Mouse (Mus musculus) megakaryocyte progenitor cell, adult 5-6 weeks (primary cell): ENCODE results near the gene Prpsap1. TPM values are rescaled to one million over a fixed set of nuclear protein-coding genes. Genes with fewer than 3 reads are reported as not detected.

Experiments
- ATAC-seq: replicated peaks from 2 replicates; pipeline ENCODE4 v1.8.0; 2016; ENCODE audit warnings: mild to moderate bottlenecking, moderate TSS enrichment, inconsistent platforms; ENCODE audit not compliant: poor library complexity
- total RNA-seq, 2 experiments: library from RNA; stranded (forward) in 1 of 2; stranded (reverse) in 1 of 2; fragments of 157-497, 149-512 nt in 1 of 2; fragments of 200-1000 nt in 1 of 2; gene quantifications; 2 replicates each; pipeline versions ENCODE4 v1.2.3 to v1.2.4; 2015 to 2017

Gene Prpsap1
- total RNA-seq, 2 experiments from 2014 or later, result 33.0 to 49.3 TPM

DNA sequence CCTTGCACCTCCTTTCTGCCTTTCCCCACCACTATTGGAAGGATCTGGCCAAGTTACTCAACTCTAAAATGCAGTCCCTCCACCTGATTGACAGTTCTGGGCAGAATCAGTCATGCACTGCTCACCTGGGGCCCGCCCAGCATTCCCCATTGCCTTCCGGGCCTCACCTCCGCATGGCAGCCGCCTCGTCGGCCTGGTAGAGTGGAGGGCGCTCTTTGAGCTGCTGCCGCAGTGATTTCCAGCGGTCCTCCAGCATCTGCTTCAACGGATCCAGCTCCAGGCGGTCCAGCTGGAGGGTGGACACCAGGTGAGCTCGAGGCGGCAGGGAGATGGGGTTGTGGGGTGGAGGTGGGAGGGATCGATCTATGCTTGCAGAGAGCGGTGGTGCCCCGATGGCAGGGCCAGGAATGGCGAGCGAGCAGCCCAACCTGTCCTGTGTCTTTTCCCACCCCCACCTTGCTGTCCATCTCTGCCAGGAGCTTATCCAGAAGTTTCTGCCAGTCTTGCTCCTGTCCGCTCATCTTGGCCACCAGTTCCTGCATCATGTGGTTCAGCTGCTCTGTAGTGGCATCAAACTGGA, 47.6 kb downstream of the Prpsap1 start:
- ATAC-seq, result no peak

DNA sequence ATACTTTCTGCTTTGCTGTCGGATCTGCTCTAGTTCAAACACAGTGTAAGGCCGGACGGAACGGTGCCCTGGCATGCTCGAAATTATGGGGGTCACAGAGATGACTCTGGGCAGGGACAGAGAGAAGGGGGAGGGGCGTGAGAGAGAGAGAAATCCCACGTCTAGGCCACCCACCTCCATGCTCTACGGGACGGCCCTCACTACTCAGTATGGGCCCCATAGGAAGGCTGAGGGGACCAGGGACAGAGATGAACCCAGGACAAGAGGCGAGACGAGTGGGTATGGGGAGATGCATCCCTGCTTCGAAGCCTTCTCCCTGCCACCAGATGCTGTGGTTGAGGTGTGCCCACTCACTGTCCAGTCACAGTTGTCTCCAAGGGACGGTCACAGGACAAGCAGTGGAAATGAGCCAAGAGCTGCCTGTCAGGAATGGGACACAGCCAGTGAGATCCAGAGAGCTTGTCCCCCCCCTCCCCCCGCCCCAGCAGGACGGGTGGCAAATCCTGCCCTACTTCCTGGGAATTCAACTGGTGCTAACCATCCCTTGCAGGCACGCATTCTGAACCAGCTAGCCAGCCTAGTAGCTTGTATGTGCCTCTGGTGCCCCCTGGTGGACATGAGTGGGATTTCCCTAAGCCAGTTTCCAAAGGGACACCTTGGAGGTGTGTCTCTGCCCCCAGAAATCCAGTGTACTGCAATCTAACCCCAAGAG, 48.2 kb downstream of the Prpsap1 start:
- peak; percentile 98 for ATAC-seq

DNA sequence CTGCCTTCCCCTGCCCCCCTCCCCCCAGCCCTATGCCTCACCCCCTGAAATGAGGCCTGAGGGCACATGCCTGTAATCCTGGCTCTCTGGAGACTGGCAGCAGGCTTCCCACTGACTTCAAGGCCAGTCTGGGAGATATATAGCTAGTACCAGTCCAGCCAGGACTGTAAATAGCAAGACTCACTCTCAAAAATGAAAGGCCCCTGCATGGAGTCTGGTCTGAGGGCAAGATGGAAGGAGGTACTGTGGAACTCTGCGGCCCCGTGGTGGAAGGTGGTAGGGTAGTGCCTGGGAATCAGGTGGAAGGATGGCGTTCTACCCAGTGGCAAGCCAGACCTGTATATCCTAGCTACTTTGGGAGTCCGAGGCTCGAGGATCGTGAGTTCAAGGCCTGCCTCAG, 50.1 kb downstream of the Prpsap1 start:
- ATAC-seq, result no peak

DNA sequence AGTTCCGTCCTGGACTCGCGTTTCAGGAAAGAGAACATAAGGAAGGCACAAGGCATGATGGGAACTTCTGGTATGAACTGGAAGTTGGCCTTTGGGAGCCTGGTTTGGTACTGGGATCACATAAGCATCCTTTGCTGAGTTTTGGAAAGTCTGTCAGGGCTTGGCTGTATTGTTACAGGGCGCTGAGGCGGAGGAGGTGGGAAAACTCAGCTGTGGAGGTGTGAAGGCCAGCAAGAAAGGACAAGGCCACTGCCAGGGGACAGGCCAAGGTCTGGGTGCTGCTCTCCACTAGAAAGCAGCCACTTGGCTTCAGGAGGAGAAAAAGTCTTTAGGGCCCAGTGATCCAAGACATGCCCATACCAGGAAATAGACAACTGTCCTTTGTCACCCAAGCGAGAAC, 50.7 kb downstream of the Prpsap1 start:
- no peak for ATAC-seq

DNA sequence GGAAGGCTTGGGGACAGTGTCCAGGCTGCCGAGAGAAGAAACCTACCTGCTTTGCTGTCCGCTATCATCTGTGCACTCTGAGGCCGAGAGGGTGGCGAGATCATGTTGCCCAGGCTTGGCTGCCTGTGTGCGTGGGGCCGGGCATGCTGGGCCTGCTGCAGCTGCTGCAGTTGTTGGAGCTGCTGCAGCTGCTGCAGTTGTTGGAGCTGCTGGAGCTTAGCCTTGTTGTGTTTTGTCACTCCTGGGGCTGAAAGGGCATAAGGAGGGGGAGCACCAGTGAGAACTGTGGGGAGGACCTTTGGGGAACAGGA, 51.2 kb downstream of the Prpsap1 start:
- ATAC-seq, result no peak

DNA sequence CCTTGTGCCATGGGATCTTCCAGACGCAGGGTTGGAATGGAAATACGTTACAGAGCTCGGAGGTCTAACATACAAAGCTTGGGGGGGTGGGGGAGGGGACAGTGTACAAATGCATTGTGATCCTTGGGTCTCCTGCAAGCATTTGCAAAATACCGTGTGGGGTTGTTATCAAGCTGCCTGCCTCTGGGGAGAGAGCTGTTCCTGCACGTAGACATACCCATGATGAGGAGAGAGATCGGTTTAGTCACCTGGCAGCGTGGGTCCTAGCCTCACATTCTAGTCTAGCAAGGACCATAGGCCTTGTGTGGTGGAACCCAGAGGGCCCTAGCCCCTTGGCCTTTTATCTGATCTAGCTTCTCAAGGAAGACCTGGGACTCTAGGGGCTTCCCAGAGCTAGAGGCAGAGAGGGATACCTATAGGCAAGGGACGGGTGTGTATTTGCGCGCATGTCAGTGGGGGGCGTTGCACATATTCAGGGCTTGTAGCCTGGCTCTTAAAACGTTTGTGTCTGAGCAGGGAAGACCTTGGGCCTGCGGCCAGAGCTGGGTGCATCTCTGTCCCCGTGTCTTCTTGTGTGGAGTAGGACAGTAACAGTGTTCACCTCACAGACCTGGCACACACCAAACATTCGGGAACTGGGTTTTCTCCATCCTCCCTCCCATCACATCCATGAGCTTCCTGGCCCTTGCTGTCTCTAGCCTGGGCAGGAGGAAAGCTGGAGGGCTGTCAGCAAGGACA, 51.7 kb downstream of the Prpsap1 start:
- ATAC-seq, result no peak

DNA sequence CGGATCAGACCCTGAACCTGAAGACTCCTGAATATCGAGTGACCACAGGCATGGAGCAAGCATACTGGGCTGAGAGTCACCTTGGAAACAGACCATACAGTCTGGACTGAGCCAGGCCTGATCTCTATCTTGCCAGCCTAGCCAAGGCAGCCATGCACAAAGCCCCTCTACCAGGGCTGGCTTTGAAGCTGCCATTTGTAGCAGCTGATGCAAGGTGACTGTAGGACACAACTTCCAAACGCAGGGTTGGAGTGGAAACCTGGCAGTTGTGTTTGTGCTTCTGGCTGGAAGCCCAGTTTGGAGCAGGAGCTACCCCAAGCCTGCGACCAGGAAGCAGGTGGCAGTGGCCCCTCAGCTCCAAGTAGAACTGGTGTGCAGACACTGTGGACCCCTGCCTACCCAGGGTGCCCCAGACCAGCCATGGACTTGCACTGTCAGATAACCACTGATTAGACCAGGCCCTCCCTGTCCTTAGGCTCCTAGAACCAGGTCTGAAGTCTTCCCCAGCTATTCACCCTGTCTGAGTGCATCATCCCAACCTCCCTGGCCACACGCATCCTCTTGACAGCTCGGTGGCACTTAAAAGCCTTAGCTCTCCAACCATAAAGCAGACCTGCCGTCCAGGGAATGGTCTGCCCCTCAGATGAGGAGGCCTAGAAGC, 53.5 kb downstream of the Prpsap1 start:
- no peak for ATAC-seq

DNA sequence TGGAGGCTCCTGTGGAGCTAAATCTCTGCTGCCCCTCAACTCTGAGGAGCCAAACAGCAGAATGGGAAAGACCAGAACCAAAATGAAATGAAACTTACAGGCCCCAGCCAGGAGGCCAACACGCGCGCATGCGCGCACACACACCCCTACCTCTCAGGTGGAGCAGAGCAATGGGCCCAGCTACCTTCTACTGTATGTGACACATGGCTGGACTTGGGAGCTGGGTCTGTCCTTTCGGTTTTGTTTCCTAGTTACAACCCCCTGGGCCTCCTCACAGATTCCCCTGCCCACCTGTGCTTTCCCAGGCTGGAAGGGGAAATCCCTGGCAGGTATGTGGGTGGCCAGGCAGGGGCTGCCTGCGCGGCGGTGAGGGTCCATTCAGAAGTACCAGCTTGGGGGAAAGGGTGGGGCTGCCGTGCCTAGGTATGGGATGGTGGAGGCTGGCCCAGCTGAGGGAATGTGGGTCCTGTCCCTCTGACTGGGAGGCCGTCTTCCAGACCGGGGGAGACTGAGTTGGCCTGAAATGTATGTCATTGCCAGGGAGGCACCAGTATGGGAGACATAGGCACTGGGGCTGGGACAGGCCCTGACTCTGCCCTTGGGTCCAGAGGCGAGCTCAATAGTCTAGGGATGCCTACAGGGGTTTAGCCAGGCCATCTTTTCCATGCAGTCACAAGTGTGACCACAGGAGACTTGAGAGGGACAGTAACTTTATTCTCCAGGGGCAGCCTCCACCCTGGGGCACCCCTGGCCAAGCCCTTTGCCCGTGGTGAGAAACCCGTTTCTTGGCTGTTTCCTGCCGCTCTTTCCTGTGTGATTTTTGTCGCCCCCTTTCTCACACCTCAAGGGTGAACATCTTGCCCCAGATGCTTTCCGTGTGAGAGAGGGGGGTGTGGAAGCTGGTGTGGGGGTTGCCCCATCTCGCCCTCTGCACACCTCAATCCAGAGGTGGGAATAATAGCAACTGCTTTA, 54.4 kb downstream of the Prpsap1 start:
- ATAC-seq, result no peak

DNA sequence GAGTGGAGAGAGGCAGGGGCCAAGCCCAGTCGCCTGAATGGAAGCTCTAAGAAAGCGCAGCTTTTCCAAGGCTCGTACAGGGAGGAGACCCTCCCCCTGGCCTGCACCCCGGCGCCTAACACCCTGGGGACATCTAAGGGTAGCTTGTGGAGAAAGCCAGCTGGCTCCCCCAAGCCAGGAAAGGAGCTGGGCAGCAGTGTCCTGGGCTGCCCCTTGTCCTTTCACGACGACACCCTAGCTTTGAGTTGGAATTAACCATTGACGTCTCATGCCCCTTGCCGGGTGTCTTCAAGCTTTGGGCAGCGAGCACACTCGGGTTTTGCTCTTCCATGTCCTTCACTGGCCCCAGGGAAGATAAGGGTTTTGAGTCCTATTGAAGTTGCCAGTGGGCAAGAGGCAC, 56.5 kb downstream of the Prpsap1 start:
- no peak for ATAC-seq

DNA sequence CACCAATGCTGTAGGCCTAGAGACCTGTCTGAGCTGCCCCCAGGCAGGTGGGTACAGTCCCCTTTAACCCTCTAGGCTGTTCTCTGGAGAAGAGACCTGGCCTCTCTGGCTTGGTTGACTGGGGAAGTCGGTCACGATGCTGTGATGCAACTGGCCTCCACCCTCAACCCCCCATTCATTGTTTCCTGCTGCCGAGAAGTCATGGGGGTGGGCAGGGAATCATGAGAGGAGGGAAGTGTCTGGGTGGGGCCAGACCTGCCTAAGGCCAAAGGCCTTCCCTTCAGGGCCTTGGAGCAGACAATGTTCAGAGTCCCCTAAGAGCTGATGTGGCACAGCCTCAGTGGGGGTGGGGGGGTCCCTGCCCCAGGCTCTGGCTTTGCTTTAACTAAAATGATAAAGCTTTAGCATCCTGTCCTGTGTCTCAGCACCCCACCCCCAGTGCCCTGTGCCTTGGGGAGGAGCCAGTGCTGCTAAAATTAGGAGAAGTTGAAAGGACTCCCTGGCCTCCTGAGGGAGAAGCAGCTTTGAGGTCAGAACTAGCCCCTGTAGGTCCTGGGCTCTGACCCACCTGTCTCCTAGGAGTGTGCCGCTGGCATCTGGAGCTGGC, 57.2 kb downstream of the Prpsap1 start:
- ATAC-seq, result peak; percentile 41

DNA sequence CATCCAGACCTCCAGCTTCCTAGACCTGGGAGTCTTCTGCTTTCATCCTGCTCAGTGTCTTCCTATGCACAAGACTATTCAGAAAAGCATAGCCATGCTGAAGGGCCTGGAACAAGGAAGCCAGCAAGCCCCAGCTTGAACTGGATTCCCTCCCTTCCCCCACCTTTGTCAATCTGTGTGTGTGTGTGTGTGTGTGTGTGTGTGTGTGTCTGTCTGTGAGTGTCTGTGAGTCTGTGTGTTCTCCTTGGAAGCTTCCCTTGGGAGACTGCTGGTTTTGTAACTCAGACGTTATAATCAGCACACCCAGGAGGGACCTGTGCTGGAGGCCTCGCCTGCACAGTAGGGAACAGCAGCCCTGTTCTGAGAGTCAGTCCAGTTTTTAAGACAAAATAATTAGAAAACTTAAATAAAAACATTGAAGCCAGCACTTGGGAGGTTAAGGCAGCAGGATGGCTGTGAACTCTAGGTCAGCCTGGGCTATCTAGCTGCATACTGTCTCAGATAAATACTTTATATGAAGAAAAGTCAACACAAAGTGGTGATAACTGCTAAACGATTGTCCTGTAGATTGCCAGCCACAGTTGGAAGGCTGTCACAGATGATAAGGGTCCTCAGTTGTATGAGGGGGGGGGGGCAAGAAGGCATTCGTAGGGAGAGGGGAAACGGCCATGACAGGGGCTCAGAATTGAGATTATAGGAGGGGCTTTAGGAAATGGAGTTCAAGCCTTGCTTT, 57.8 kb downstream of the Prpsap1 start:
- ATAC-seq, result no peak

DNA sequence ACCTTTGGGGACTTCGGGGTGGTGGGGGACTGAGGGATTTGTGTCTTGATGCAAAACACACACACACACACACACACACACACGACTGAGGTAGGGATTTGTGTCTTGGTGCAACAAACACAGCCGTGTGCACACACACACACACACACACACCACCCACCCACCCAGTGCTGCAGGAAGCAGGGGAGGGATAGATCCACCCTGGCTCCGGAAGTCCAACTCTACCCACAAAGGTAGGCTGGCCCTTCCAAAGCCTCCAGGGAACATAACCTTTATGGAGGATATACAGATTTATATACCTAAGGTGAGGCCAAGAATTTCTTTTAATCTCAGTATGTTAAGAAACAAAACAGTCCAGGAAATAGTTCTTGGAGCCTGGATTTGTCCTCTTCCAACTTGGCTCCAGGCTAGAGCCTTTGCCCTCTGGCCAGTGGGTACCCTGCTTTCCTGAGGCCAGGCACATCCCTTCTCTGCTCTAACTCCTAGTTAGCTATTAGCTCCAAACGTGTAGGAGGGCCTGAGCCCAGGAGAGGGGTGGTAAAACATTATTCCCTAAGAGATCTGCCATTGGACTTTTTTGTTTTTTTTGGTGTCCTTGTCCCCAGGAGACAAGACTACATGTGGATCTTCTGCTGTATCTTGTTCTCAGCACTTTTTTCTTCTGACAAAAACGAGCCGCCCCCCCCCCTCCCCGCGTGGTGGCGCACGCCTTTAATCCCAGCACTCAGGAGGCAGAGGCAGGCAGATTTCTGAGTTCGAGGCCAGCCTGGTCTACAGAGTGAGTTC, 58.8 kb downstream of the Prpsap1 start:
- no peak for ATAC-seq

DNA sequence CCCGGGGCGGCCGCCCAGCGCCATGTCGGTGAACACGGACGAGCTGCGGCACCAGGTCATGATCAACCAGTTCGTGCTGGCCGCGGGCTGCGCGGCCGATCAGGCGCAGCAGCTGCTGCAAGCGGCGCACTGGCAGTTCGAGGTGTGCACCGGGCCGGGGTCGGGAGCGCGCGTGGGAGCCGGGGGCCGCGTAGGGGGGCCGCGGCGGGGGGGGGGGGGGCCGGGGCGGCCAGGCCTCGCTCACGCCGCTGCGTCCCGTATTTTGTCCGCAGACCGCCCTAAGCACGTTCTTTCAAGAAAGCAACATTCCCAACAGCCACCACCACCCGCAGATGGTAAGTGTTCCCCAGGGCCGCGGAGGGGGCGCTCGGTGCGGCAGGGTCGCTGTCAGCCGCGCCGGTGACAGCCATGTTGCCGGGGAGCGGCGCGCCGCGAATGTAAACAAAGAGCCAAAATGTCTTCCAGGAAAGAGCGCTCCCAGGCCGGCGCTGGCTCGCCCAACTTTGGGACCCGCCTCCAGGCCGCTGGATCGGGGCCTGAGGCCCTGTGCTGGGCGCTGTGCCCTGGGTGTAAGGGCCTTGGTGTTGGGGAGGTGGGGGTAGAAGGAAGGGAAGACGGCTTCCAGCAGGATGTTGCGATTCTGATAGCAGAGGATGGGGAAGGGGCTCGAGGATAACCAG, 59.6 kb downstream of the Prpsap1 start:
- ATAC-seq, result no peak

DNA sequence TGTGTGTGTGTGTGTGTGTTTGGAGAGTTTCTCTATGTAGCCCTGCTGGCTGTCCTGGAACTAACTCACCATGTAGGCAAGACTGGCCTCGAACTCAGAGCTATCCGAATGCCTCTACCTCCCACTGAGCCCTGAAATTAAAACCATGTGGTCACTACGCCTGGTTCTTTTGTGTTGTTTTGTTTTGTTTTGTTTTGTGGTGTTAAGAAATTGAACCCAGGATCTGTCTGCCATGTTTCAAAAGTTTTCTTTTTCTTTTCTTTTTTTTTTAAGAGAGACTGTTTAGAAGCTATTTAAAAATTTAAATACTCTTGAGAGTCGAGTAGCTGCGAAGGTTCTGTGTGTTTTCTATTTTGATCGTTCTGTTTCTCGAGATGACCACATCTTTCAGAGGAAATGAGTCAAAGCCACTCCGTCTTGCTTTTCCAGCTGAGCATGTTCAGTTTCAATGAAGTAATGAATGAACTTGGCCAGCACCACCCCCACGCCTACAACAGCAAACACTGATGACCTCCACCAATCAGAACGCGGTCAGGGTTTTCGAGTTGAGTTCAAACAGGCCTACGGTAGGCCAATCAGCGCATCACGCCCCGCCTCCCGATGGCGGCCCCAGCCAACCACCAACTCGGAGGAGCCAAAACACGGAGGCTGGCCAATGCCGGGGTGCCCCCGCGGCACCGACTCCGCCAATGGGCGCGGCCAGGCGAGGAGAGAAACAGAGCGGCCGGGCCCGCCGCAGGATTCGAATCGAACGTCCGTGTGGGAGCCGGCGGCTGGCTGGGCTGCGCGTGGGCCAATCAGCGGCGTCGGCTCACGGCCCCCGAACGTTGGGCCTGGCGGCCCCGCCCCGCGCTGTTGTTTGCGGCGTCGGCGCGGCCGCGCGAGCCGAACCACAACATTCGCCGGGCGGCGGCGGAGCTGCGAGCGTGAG, 60.4 kb downstream of the Prpsap1 start, which contains the start of gene Ubald2:
Gene Ubald2 (plus strand): TSS at position 739 of the 931 bp plus-strand sequence.
- peak; percentile 82 for ATAC-seq

DNA sequence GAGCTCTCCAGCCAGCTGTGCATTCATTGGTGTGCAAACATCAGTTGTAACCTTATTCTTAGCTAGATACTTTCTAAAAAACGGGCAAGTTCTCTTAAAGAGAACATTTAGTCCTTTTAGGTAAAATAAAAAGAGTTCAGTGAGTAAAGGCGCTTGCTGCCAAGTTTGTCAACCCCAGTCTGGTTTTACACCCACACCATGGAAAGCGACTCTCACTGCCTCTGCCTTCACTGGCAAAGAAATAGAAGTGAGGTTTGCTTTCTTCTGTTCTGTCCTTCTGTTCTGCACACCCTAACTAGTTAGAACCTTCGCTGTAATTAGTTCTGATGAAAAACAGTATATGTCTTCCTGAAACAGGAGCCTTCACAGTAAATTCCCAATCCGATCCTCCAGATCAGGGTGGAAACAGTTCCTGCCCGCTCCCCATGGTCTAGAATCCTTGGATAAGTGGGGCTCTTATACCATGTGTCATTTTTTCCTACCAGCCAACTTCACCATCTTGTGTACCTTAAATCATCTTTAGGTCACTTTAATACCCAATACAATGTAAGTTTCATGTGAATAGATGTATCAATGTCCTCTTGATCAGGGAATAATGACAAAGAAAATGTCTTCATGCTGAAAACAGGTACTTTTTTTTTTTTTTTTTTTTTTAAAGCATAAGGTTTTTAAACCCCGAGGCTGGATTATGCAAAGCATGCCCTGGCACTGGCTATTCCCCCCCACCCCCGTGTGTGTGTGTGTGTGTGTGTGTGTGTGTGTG, 61.2 kb downstream of the Prpsap1 start:
- ATAC-seq, result no peak

DNA sequence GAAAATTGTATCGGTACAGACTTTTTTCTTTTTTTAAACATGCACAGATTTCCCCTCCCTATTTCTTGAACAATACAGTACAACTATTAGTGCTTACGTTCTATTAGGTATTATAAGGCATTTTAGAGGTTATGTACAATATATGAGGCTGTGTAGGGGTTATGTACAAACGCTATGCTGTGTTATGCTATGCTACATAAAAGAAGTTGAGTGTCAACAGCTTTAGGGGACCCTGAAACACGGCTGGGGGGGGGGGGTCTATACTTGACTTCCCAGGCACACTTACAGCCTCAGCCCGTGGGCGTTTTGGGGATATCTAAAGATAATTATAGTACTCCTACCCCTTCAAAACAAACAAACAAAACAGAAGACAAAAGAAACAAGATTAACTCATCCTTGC, 61.9 kb downstream of the Prpsap1 start:
- no peak for ATAC-seq
